Mouse (Mus musculus): ENCODE measurements around the gene Tsku. TPM values are rescaled to one million over a fixed set of nuclear protein-coding genes. Genes with fewer than 3 reads are reported as not detected.

The Tsku gene
- total RNA-seq, 2 experiments from 2014 or later, result 16.4 to 19.3 TPM

Other genes starting within 250 kb of the Tsku start
- gene Myo7a, start 241.8 kb downstream of the Tsku start, total RNA-seq (2021), result 1 to 10 TPM; 7.0 to 7.1 TPM
- under 1 TPM; 0.32 to 0.36 TPM for gene Omp, start 215.8 kb downstream of the Tsku start, total RNA-seq (2021)
- gene Capn5, start 183.1 kb downstream of the Tsku start, total RNA-seq (2021), result 1 to 10 TPM; 6.8 to 8.6 TPM
- gene B3gnt6, start 161.8 kb downstream of the Tsku start, total RNA-seq (2021), result not detected
- 10 to 100 TPM in 1 of 2 experiments, 1 to 10 TPM in 1; 7.7 to 11.7 TPM for gene Acer3, start 40.1 kb downstream of the Tsku start, total RNA-seq (2021)
- gene Gucy2d, start 79.1 kb upstream of the Tsku start, total RNA-seq (2021), result under 1 TPM in 1 of 2 experiments, not detected in 1; 0.12 TPM
- gene Lrrc32, start 128.0 kb upstream of the Tsku start, total RNA-seq (2021), result 10 to 100 TPM; 12.8 to 14.6 TPM

Measured in gastrocnemius, postnatal 4 days (tissue).